Mouse (Mus musculus) neural tube, embryonic 10.5 days (tissue): Measurements from ENCODE around the gene Srgap1.

ENCODE experiments used
- DNase-seq: peaks from one replicate; pipeline ENCODE4 v3.0.0-alpha.2; 2017; ENCODE audit warnings: low spot score; ENCODE audit errors: extremely low spot score

Srgap1 gene

DNA sequence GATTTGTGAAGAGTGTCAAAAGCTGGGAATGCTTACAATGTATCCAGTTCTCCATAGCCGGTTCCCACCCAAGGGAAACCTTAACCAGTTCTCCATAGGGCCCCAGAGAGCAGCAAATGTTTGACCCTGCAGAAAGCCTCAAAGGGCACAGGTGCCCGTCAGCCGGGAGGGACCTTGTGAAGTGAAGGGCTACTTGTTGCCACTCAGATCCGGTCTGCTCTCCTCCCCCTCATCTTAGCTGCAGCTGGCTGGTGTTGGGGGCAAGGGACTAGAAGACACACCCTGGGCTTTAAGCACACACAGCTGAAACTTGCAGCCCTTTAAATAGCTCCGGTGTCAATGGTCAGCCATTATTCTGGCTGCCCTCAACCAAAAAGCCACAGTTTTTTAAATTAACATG is 30.1 kb downstream of the Srgap1 start:
- no peak for DNase-seq

- DNase-seq, result no peak
These were observed 30.5 kb downstream of the Srgap1 start for GRCm38 (mm10) chr10:122016631-122017030.

GRCm38 (mm10) chr10:122012321-122012720 is 34.8 kb downstream of the Srgap1 start:
- DNase-seq, result no peak

DNA sequence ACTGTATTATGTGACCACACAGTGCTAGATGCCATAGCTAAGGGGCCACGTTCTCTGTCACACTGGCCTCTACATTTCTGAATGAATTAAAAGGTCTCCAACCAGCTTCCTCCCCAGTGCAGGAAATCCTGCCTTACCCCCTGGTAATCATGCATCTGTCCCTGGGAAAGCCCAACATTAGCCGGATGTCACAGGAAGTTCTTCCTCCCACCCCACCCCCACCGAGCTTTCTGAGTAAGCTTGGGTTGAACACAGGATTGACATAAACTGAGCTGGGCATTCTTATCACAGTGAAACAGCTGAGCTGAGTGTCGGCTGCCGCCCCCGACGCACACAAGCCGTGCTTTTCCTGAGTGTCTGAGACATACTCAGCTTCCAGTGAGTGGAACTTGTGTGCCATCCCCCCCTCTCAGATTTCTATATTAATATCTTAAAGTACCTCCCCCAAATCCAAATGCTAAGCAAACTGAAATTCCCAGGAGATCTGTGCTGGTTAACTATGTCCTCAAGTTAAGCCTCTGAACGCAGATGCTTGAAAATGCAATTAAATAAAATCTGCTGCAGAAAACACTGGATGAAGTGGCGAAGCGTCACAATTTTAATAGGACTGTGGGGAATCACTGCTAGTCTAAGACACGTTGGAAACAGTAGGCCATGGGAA is 38.3 kb downstream of the Srgap1 start:
- DNase-seq, result no peak

- no peak for DNase-seq
These were observed 38.8 kb downstream of the Srgap1 start for GRCm38 (mm10) chr10:122008370-122008730.

GRCm38 (mm10) chr10:122006606-122007005 is 40.5 kb downstream of the Srgap1 start:
- DNase-seq, result no peak

- DNase-seq, result no peak
These were observed 41.0 kb downstream of the Srgap1 start for GRCm38 (mm10) chr10:122006151-122006550.

- DNase-seq, result no peak
These were observed 41.6 kb downstream of the Srgap1 start for GRCm38 (mm10) chr10:122005560-122005959.

DNA sequence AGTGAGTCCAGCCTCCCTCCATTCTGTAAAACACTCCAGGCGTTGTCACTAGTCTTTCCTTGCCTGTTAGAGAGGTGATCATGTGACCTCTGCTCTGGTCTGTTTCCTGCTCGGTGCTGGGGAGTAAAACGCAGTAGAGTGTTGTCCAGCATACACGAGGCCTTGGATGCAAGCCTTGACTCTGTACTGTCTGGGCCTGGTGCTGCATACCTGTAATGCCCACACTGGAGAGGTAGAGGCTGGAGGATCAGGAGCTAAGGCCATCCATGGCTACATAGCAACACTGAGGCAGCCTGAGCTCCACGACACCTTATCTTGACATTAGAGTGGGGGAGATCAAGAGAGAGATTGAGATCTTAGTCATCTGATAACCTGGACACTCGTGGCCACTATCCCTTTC is 44.2 kb downstream of the Srgap1 start:
- no peak for DNase-seq

DNA sequence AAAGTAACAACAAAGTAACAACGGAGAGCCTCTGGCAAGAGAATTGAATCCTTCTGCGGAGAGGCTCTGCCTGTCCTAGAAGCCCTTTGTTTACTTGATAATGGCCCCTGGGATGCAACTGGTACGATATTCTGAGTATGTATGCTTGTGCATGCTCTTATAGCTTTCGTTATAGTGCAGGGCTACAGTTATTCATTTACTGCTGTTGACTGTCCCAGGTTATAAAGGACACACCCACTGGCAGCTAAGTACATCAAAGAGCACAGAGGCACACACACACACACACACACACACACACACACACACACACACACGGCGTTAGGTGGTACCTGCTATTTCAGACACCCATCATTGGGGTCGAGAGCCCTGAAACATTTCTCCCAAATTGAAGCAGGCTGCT is 48.3 kb downstream of the Srgap1 start:
- no peak for DNase-seq

GRCm38 (mm10) chr10:121996500-121996899 is 50.6 kb downstream of the Srgap1 start:
- DNase-seq, result no peak

DNA sequence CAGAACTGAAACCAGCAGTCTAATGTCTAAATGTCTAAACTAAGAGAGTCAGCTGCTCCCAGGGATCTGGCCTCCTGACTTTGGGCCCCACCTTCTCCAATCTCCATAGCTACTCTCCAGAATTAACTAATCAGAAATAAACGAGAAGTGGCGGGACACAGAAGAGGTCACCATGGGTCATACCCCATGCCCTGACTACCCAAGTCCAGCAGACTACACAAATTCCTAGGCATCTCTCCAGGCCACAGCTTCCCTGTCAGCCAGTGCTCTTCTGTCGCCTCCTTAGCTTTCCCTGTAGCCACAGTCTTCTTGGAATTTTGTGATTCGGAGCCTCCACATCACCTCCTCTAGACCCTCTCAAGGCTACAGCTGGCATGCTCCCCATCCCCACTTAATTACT is 51.7 kb downstream of the Srgap1 start:
- no peak for DNase-seq

- DNase-seq, result no peak
These were observed 52.5 kb downstream of the Srgap1 start for GRCm38 (mm10) chr10:121994660-121995059.

- no peak for DNase-seq
These were observed 54.5 kb downstream of the Srgap1 start for GRCm38 (mm10) chr10:121992609-121993008.

- no peak for DNase-seq
These were observed 60.1 kb downstream of the Srgap1 start for GRCm38 (mm10) chr10:121986997-121987396.

DNA sequence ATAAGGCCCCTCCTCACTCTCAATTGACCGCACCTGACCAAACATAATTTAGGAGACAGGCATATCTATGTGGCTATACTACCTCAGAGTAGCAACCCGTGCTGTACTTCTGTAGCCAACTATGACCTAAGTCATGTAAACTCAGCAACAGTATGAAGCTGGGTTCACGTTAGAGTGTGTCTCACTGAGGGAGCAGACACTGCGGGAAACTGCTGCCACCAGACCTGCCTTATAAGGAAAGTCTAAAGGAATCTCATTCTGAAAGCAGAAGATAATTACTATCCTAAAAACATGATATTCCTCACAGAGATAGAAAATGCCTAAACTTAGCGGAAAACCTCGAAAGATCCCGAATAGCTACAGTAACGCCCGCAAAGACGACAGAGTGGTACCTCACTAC is 62.2 kb downstream of the Srgap1 start:
- DNase-seq, result no peak

DNA sequence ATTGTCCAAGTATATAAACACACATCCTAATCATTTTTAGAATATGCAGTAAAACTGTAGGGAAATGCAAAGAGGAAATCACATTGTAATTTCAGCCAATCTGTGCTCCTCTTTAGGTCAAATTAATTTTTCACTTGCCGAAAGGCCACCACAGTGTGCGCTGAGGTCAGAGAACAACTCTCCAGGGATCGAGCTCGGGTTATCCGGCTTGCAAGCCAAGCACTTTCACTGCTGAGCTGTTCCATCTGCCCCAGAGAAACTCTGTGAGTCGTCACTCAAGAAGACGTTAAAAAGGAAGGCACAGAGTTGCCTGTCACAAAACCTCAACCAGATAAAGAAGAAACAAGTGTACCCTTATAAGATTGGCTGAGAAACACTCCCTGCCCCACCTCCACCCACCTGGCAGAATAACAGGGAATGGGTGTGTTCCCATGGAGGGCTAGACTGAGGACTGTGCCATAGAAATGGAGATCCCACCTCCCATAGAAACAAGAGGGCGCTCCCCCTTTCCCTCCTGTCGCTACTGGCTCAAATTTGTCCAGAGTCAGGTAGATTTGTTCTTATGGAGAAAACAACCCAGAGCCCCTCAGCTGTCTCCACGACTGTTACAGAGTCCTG is 63.0 kb downstream of the Srgap1 start:
- no peak for DNase-seq

DNA sequence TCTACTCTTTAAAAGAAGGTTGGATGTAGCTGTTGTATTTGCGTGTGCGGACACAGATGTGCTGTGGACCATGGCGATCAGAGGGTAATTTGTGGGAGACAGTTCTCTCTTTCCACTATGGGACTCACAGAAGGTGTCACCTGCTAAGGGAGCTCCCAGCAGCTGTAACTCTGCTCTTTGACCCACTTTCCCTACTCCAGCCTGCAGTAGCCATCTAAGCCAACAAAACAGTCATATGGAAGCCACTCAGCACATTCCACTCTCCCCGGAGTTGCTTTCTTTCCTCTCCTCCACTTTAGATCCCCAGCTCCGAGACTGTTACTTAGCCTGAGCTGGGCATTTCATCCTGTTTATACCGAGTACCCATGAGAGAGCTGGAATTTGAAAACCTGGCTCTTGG is 71.8 kb downstream of the Srgap1 start:
- DNase-seq, result no peak

DNA sequence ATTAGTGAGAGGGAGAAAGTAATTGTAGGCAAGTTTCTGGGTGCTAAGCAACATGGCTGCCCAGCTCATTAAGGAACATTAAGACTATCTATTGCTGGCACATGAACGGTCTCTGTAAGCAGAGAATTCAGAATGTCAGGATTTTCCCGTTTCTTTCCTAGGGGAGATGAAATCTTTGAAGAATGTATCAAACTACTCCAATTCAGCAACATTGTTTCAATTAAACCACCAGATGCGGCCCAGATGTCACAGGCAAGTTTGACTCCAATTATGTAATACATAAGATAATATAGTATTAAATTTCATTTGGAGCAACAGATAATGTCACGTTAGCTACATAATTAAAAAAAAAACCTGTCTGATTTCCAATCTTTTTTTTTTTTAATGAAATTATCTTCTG is 72.5 kb downstream of the Srgap1 start:
- DNase-seq, result no peak

GRCm38 (mm10) chr10:121973281-121973680 is 73.8 kb downstream of the Srgap1 start:
- DNase-seq, result no peak

DNA sequence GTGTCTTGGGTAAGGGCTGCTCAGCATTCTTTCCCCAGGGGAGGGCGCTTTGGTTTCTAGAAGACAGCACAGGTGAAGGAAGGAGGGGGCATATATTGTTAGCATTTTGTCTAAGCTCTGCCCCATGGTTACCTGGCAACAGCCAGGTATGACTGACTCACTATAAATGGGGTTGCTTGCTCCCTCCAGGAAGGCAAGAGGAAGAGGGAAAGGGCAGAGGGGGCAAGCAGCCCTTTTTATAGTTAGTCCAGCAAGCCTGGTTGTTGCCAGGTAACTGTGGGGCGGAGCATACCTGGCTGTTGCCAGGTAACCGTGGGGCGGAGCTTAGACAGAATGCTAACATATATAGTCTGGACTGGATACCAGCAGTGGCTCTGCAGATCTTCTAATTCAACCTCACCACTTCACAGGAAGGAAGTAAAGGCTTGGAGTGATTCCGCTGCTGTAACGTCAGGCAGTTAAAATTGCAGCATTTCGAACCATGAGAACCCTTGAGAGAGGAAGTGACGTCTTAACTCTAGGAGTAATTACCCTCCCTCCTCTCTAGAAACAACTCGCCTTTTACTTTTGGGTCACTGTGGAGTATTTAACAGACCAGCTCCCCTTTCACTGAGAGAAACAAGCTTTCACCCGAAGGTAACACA is 74.7 kb downstream of the Srgap1 start:
- DNase-seq, result no peak

- no peak for DNase-seq
These were observed 75.5 kb downstream of the Srgap1 start for GRCm38 (mm10) chr10:121971658-121972057.

DNA sequence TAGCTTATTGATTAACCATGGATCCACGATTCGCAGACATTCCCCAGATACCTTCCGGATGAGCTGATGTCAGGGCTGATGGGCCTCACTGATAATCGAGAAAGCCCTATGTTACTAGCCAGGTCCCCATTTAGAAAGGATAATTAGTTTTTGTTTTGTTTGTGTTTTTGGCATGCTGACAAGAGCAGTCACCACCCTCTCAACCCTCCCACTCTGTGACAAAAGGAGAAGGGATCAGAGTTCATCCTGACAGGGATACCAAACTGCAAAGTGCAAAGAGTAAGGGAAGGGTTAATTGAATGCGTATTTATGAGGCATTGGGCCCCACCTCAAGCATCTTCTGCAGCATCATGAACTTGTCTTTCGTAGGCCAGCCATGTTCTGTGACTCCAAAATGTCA is 76.2 kb downstream of the Srgap1 start:
- DNase-seq, result no peak
